In the genomic region with DNA sequence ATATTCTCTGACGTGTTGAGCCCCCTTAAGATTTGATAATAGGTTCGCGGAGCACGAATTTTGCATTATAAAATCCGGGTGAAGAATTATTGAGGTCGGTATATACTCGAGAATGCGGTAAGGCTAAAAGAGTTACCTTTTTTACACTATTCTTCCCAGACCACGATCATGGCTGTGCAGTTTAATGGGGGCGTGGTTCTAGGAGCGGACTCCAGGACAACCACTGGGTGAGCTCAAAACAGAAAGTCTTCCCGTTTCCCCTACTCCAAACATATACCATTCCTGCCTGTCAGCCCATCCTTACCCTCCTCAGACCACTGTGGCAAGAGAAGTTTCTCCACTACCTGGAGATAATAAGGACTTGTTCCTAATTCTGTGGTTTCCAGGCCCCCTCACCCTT, we compare ENCODE assay signal across 9 mouse cellular contexts. TPM values are rescaled to one million over a fixed set of nuclear protein-coding genes. Genes with fewer than 3 reads are reported as not detected.
DNase-seq lines count a peak whose midpoint lies in the region; ATAC-seq and TF ChIP-seq lines count a peak whose summit lies in the region.
"Had no signal": no experiment of that assay in that cellular context is flagged by ENCODE, and none has a peak within 500 bp of the region (broad histone marks: within the 10 kb centered on the region; RNA-seq: fewer than 3 reads in every experiment).

No protein-coding gene starts in this region.

- no peak for TF ChIP-seq EP300 in heart, adult 2 months (IDR thresholded peaks at IDR 0.05; ENCODE audit: insufficient read depth, low read depth, low read length)
- no peak for TF ChIP-seq EP300 in ES-Bruce4 (IDR thresholded peaks at IDR 0.05; ENCODE audit: insufficient read depth, low read depth, low read length)

- H3K9me3 ChIP-seq in ES-Bruce4 (replicated peaks; ENCODE audit: control insufficient read depth, insufficient read depth, low read length, poor library complexity, severe bottlenecking): no peaks in the 10 kb centered on the region
- H3K9me3 ChIP-seq in forebrain, embryonic 14.5 days (replicated peaks; ENCODE audit: control insufficient read depth, low read length): no peaks in the 10 kb centered on the region
- H3K9me3 ChIP-seq in liver, embryonic 15.5 days (replicated peaks): no peaks in the 10 kb centered on the region

- H3K36me3 ChIP-seq in heart, adult 2 months (ENCODE audit: control insufficient read depth, insufficient read depth, low read length): peaks cover 2% of the 10 kb centered on the region
- H3K36me3 ChIP-seq in ES-Bruce4 (ENCODE audit: control insufficient read depth, insufficient read depth, low read length, poor library complexity, severe bottlenecking): peaks cover 21% of the 10 kb centered on the region
- peaks cover 31% of the 10 kb centered on the region for H3K36me3 ChIP-seq in forebrain, embryonic 14.5 days (ENCODE audit: control insufficient read depth, insufficient read depth, low read length)
- peaks cover 28% of the 10 kb centered on the region for H3K36me3 ChIP-seq in liver, embryonic 15.5 days (replicated peaks)

- peak overlapping the region; percentile 76 for H3K9ac ChIP-seq in heart, adult 2 months (ENCODE audit: low read depth, low read length)
- peak overlapping the region; percentile 73 for H3K9ac ChIP-seq in ES-Bruce4 (ENCODE audit: low read depth, poor library complexity, severe bottlenecking)
- peak overlapping the region; percentile 69 for H3K9ac ChIP-seq in forebrain, embryonic 14.5 days (ENCODE audit: low read length)
- H3K9ac ChIP-seq in liver, embryonic 15.5 days: peak overlapping the region; percentile 76

- TF ChIP-seq POLR2A in heart, adult 2 months (IDR thresholded peaks at IDR 0.05; ENCODE audit: insufficient read depth, low read depth, low read length): no peak
- no peak for TF ChIP-seq POLR2A in ES-Bruce4 (IDR thresholded peaks at IDR 0.05; ENCODE audit: insufficient read depth, low read length)

- ATAC-seq in forebrain, embryonic 14.5 days: peak; percentile 28; the same call in 1 of the 2 replicates
- peak; percentile 21; the same call in 1 of the 2 replicates for ATAC-seq in liver, embryonic 15.5 days (ENCODE audit: insufficient read depth)

- no peaks in the 10 kb centered on the region for H3K27me3 ChIP-seq in heart, adult 2 months (ENCODE audit: control insufficient read depth, insufficient read depth, low read length)
- no peaks in the 10 kb centered on the region for H3K27me3 ChIP-seq in ES-Bruce4 (ENCODE audit: control insufficient read depth, insufficient read depth, low read length, poor library complexity, severe bottlenecking)
- H3K27me3 ChIP-seq in forebrain, embryonic 14.5 days (replicated peaks; ENCODE audit: control insufficient read depth, insufficient read depth, low read length): no peaks in the 10 kb centered on the region
- peaks cover 2% of the 10 kb centered on the region for H3K27me3 ChIP-seq in liver, embryonic 15.5 days
- H3K27me3 ChIP-seq: Patski had no signal

- H3K79me2 ChIP-seq in heart, adult 2 months (replicated peaks; ENCODE audit: control insufficient read depth, insufficient read depth, low read length): no peaks in the 10 kb centered on the region

- WGBS in heart, adult 2 months: 3% methylated on average over 12 of the region's 12 CpGs
- WGBS in forebrain, embryonic 14.5 days: 3% methylated on average over 12 of the region's 12 CpGs
- 1% methylated on average over 12 of the region's 12 CpGs for WGBS in liver, embryonic 15.5 days (ENCODE audit: insufficient replicate concordance)

- DNase-seq in heart, adult 2 months: no peak
- no peak for DNase-seq in heart, postnatal 10 days
- no peak for DNase-seq in forebrain, embryonic 14.5 days (ENCODE audit: low spot score)
- no peak for DNase-seq in retina, postnatal 1 day
- no peak for DNase-seq in urinary bladder, postnatal 14 days (ENCODE audit: low spot score)
- no peak for DNase-seq in c-Kit-positive CD71-positive TER-119-positive erythroid progenitor cells, embryonic 14.5 days (ENCODE audit: low spot score)

- H3K4me1 ChIP-seq in heart, adult 2 months (ENCODE audit: control insufficient read depth, insufficient read depth, low read length): peaks cover 3% of the 10 kb centered on the region
- H3K4me1 ChIP-seq in ES-Bruce4 (ENCODE audit: control insufficient read depth, insufficient read depth, low read length): peaks cover 1% of the 10 kb centered on the region
- H3K4me1 ChIP-seq in forebrain, embryonic 14.5 days (ENCODE audit: control insufficient read depth, insufficient read depth, low read length): peaks cover 4% of the 10 kb centered on the region; the same call in 1 of the 2 replicates
- H3K4me1 ChIP-seq in liver, embryonic 15.5 days (replicated peaks): peaks cover 20% of the 10 kb centered on the region

- peak overlapping the region; percentile 72 for H3K4me3 ChIP-seq in heart, adult 2 months
- H3K4me3 ChIP-seq in ES-Bruce4 (ENCODE audit: low read depth, low read length): peak overlapping the region; percentile 91
- peak overlapping the region; percentile 62 for H3K4me3 ChIP-seq in forebrain, embryonic 14.5 days (ENCODE audit: low read depth, low read length)
- H3K4me3 ChIP-seq in liver, embryonic 15.5 days (replicated peaks): peak overlapping the region; percentile 81

- H3K27ac ChIP-seq in heart, adult 2 months: peak overlapping the region; percentile 71
- no peak overlapping the region for H3K27ac ChIP-seq in ES-Bruce4 (ENCODE audit: insufficient read depth, low read length)
- no peak overlapping the region for H3K27ac ChIP-seq in forebrain, embryonic 14.5 days (ENCODE audit: low read depth, low read length)
- peak overlapping the region; percentile 68 for H3K27ac ChIP-seq in liver, embryonic 15.5 days (replicated peaks)

- intact Hi-C loops in heart, adult 2 months (cut with DNase I): loop anchor here (1.0 to 2.0 kb wide), 2 partner anchors 15 to 37 kb away; a partner anchor contains a TSS
- intact Hi-C loops in heart, postnatal 10 days (cut with DNase I): loop anchor here (2.0 kb wide), 1 partner anchor 35 kb away; no protein-coding TSS in a partner anchor

- H3K4me2 ChIP-seq in forebrain, embryonic 14.5 days (ENCODE audit: low read length): peak overlapping the region; percentile 66
- peak overlapping the region; percentile 74 for H3K4me2 ChIP-seq in liver, embryonic 15.5 days

- no peak for TF ChIP-seq CTCF in heart, adult 2 months (IDR thresholded peaks at IDR 0.05)
- TF ChIP-seq CTCF in ES-Bruce4 (IDR thresholded peaks at IDR 0.05; ENCODE audit: low read depth, low read length): no peak

RNA-seq across cellular contexts. Expression of a gene that starts 0.6 kb away (rescaled TPM):
- total RNA-seq in heart, adult 2 months (2021): 100 to 1,000 TPM; 204 to 231 TPM
- 296 and 367 TPM in 2 replicates for polyA plus RNA-seq in heart, adult 2 months (2012; rRNA removed)
- total RNA-seq in heart, postnatal 10 days (2021): 100 to 1,000 TPM; 264 to 266 TPM
- polyA plus RNA-seq in ES-Bruce4 (2011; ENCODE audit: insufficient read depth, insufficient read length, low read depth, missing spikeins): 244 and 250 TPM in 2 replicates
- polyA plus RNA-seq in forebrain, embryonic 14.5 days (2014; fragmentation: Nextera tagmentation; extraction: Ambion mirVana): 841 and 1,034 TPM in 2 replicates
- polyA plus RNA-seq in liver, embryonic 15.5 days (2015; fragmentation: Nextera tagmentation; extraction: Ambion mirVana): 316 and 337 TPM in 2 replicates

RNA-seq across cellular contexts. Expression of a gene that starts 6.7 kb away (rescaled TPM):
- total RNA-seq in heart, adult 2 months (2021): not detected
- polyA plus RNA-seq in heart, adult 2 months (2012; rRNA removed): not detected in 2 replicates
- not detected for total RNA-seq in heart, postnatal 10 days (2021)
- polyA plus RNA-seq in ES-Bruce4 (2011; ENCODE audit: insufficient read depth, insufficient read length, low read depth, missing spikeins): not detected in 2 replicates
- polyA plus RNA-seq in forebrain, embryonic 14.5 days (2014; fragmentation: Nextera tagmentation; extraction: Ambion mirVana): 0.42 TPM in 1 of 2 replicates, not detected in the other
- polyA plus RNA-seq in liver, embryonic 15.5 days (2015; fragmentation: Nextera tagmentation; extraction: Ambion mirVana): 31.9 and 36.3 TPM in 2 replicates
- polyA plus RNA-seq: Patski had no signal

RNA-seq across cellular contexts. Expression of a gene that starts 7.0 kb away (rescaled TPM):
- not detected for total RNA-seq in heart, adult 2 months (2021)
- not detected in 2 replicates for polyA plus RNA-seq in heart, adult 2 months (2012; rRNA removed)
- not detected for total RNA-seq in heart, postnatal 10 days (2021)
- polyA plus RNA-seq in ES-Bruce4 (2011; ENCODE audit: insufficient read depth, insufficient read length, low read depth, missing spikeins): not detected in 2 replicates
- not detected in 2 replicates for polyA plus RNA-seq in forebrain, embryonic 14.5 days (2014; fragmentation: Nextera tagmentation; extraction: Ambion mirVana)
- polyA plus RNA-seq in liver, embryonic 15.5 days (2015; fragmentation: Nextera tagmentation; extraction: Ambion mirVana): not detected in 2 replicates
- polyA plus RNA-seq: Patski had no signal

RNA-seq across cellular contexts. Expression of a gene that starts 11.3 kb away (rescaled TPM):
- total RNA-seq in heart, adult 2 months (2021): not detected
- not detected in 2 replicates for polyA plus RNA-seq in heart, adult 2 months (2012; rRNA removed)
- total RNA-seq in heart, postnatal 10 days (2021): not detected
- not detected in 2 replicates for polyA plus RNA-seq in ES-Bruce4 (2011; ENCODE audit: insufficient read depth, insufficient read length, low read depth, missing spikeins)
- 0.37 TPM in 1 of 2 replicates, not detected in the other for polyA plus RNA-seq in forebrain, embryonic 14.5 days (2014; fragmentation: Nextera tagmentation; extraction: Ambion mirVana)
- polyA plus RNA-seq in liver, embryonic 15.5 days (2015; fragmentation: Nextera tagmentation; extraction: Ambion mirVana): 0.31 and 0.43 TPM in 2 replicates
- polyA plus RNA-seq: Patski had no signal

RNA-seq across cellular contexts. Expression of a gene that starts 14.1 kb away (rescaled TPM):
- 1 to 10 TPM; 4.3 to 5.8 TPM for total RNA-seq in heart, adult 2 months (2021)
- polyA plus RNA-seq in heart, adult 2 months (2012; rRNA removed): 15.1 and 21.0 TPM in 2 replicates
- 10 to 100 TPM in 1 of 2 experiments, 1 to 10 TPM in 1; 8.9 to 10.8 TPM for total RNA-seq in heart, postnatal 10 days (2021)
- polyA plus RNA-seq in ES-Bruce4 (2011; ENCODE audit: insufficient read depth, insufficient read length, low read depth, missing spikeins): 7.3 and 8.3 TPM in 2 replicates
- 4.8 and 5.8 TPM in 2 replicates for polyA plus RNA-seq in forebrain, embryonic 14.5 days (2014; fragmentation: Nextera tagmentation; extraction: Ambion mirVana)
- polyA plus RNA-seq in liver, embryonic 15.5 days (2015; fragmentation: Nextera tagmentation; extraction: Ambion mirVana): 1.8 TPM in 2 replicates

Comparison
In these comparisons a context has a peak if more than half of its experiments do, and no peak if none do; other contexts are left out.
1. H3K27ac ChIP-seq: peak in heart, adult 2 months (single experiment) and liver, embryonic 15.5 days (single experiment); none in ES-Bruce4 (single experiment) and forebrain, embryonic 14.5 days (single experiment).
2. RNA of a gene that starts 6.7 kb away (polyA plus RNA-seq): 31.9 to 36.3 TPM in liver, embryonic 15.5 days; 0.42 TPM in forebrain, embryonic 14.5 days, not detected in heart, adult 2 months and not detected in ES-Bruce4; every median in the first group is over 10 times any median in the second.
3. Peak in every context shown above with its lines, with median percentiles within 50 percentile points of each other: H3K4me3 ChIP-seq and H3K9ac ChIP-seq.